ENCODE assay signal across 8 mouse cellular contexts in genomic region chr7:97154756-97155487, GRCm38 (mm10).
DNase-seq lines count a peak whose midpoint lies in the region; ATAC-seq and TF ChIP-seq lines count a peak whose summit lies in the region.

No protein-coding gene starts in this region.

- H3K9me3 ChIP-seq in stomach, embryonic 16.5 days (replicated peaks; ENCODE audit: control insufficient read depth, low read length), result no peaks in the 10 kb centered on the region
- no peaks in the 10 kb centered on the region for H3K9me3 ChIP-seq in stomach, postnatal 0 days (ENCODE audit: control insufficient read depth, low read length)
- H3K9me3 ChIP-seq in liver, embryonic 11.5 days (ENCODE audit: control insufficient read depth, low read length), result no peaks in the 10 kb centered on the region

- ATAC-seq in stomach, embryonic 16.5 days (ENCODE audit: insufficient read depth, low FRiP score), result no peak
- ATAC-seq in stomach, postnatal 0 days (ENCODE audit: low FRiP score, low TSS enrichment), result no peak
- no peak for ATAC-seq in liver, embryonic 11.5 days (replicated peaks; ENCODE audit: low FRiP score)

- 66% methylated on average over 2 of the region's 2 CpGs for WGBS in stomach, embryonic 16.5 days
- 69% methylated on average over 2 of the region's 2 CpGs for WGBS in stomach, postnatal 0 days
- WGBS in liver, embryonic 11.5 days, result 61% methylated on average over 2 of the region's 2 CpGs

- no peaks in the 10 kb centered on the region for H3K36me3 ChIP-seq in stomach, embryonic 16.5 days (ENCODE audit: control insufficient read depth, insufficient read depth, low read length)
- no peaks in the 10 kb centered on the region for H3K36me3 ChIP-seq in stomach, postnatal 0 days (ENCODE audit: control insufficient read depth, insufficient read depth, low read length)
- no peaks in the 10 kb centered on the region for H3K36me3 ChIP-seq in liver, embryonic 11.5 days (ENCODE audit: control insufficient read depth, insufficient read depth, low read length)
- H3K36me3 ChIP-seq in splenic B cell, adult 2 months (ENCODE audit: control insufficient read depth, insufficient read depth, low read length, poor library complexity, severe bottlenecking), result no peaks in the 10 kb centered on the region

- peak; percentile 25 for DNase-seq in embryo, embryonic 11 days
- no peak for DNase-seq in embryo, embryonic 10 days (ENCODE audit: low spot score)
- DNase-seq in stomach, postnatal 0 days (ENCODE audit: low spot score), result no peak
- DNase-seq in liver, embryonic 11.5 days (ENCODE audit: low spot score), result no peak
- DNase-seq in splenic B cell, adult 2 months (ENCODE audit: low read depth, low spot score), result peak; percentile 20
- DNase-seq in cerebellum, postnatal 4 days (ENCODE audit: low spot score in 2 of 2), result no peak
- no peak for DNase-seq in urinary bladder, postnatal 4 days (ENCODE audit: low spot score in 2 of 2)

- H3K4me1 ChIP-seq in stomach, embryonic 16.5 days (ENCODE audit: control insufficient read depth, insufficient read depth, low read length), result peaks cover 10% of the 10 kb centered on the region; the same call in 1 of the 2 replicates
- H3K4me1 ChIP-seq in stomach, postnatal 0 days (replicated peaks; ENCODE audit: control insufficient read depth, insufficient read depth), result no peaks in the 10 kb centered on the region
- peaks cover 8% of the 10 kb centered on the region; the same call in 1 of the 2 replicates for H3K4me1 ChIP-seq in liver, embryonic 11.5 days (replicated peaks; ENCODE audit: control insufficient read depth, insufficient read depth, low read length)

- H3K27me3 ChIP-seq in stomach, embryonic 16.5 days (ENCODE audit: control insufficient read depth, insufficient read depth, low read length), result no peaks in the 10 kb centered on the region
- H3K27me3 ChIP-seq in stomach, postnatal 0 days (ENCODE audit: control insufficient read depth, insufficient read depth, low read length), result no peaks in the 10 kb centered on the region
- no peaks in the 10 kb centered on the region for H3K27me3 ChIP-seq in liver, embryonic 11.5 days (replicated peaks; ENCODE audit: control insufficient read depth, insufficient read depth, low read length)
- no peaks in the 10 kb centered on the region for H3K27me3 ChIP-seq in splenic B cell, adult 2 months (ENCODE audit: control insufficient read depth, insufficient read depth, low read length, poor library complexity, severe bottlenecking)

- H3K4me3 ChIP-seq in stomach, embryonic 16.5 days (replicated peaks; ENCODE audit: low read length), result no peak overlapping the region
- no peak overlapping the region for H3K4me3 ChIP-seq in stomach, postnatal 0 days (ENCODE audit: low read depth, low read length)
- no peak overlapping the region for H3K4me3 ChIP-seq in liver, embryonic 11.5 days (ENCODE audit: low read depth, low read length)

- no peak overlapping the region for H3K9ac ChIP-seq in stomach, embryonic 16.5 days (ENCODE audit: low read length)
- H3K9ac ChIP-seq in stomach, postnatal 0 days (ENCODE audit: low read length), result no peak overlapping the region
- no peak overlapping the region for H3K9ac ChIP-seq in liver, embryonic 11.5 days (ENCODE audit: low read depth, low read length)

- H3K27ac ChIP-seq in stomach, embryonic 16.5 days (ENCODE audit: low read length), result peak overlapping the region; percentile 27; the same call in 1 of the 2 replicates
- H3K27ac ChIP-seq in stomach, postnatal 0 days (replicated peaks), result no peak overlapping the region
- no peak overlapping the region for H3K27ac ChIP-seq in liver, embryonic 11.5 days (ENCODE audit: low read depth, low read length)

- TF ChIP-seq EP300 in stomach, postnatal 0 days (optimal IDR thresholded peaks at IDR 0.05), result no peak

- no peak for TF ChIP-seq CTCF in stomach, postnatal 0 days (IDR thresholded peaks at IDR 0.05; ENCODE audit: low read depth)

- no peak overlapping the region for H3K4me2 ChIP-seq in stomach, embryonic 16.5 days (ENCODE audit: low read depth, low read length)
- H3K4me2 ChIP-seq in stomach, postnatal 0 days (replicated peaks; ENCODE audit: low read depth), result no peak overlapping the region
- H3K4me2 ChIP-seq in liver, embryonic 11.5 days, result peak overlapping the region; percentile 14; the same call in 1 of the 2 replicates

Comparison
In these comparisons a context has a peak if more than half of its experiments do, and no peak if none do; other contexts are left out.
1. DNase-seq: peak in embryo, embryonic 11 days (single experiment) and splenic B cell, adult 2 months (single experiment); none in embryo, embryonic 10 days (single experiment), stomach, postnatal 0 days (single experiment), liver, embryonic 11.5 days (single experiment), cerebellum, postnatal 4 days (0 of 2) and urinary bladder, postnatal 4 days (0 of 2).